Mouse (Mus musculus) spleen, adult 2 months (tissue): ENCODE data around the gene Farp2.

Experiments
- CTCF ChIP-seq: fragments of 200-500 bp; IDR thresholded peaks from 2 replicates; pipeline ENCODE4 v1.5.1; 2011; ENCODE audit warnings: mild to moderate bottlenecking, inconsistent platforms; ENCODE audit not compliant: insufficient read depth, insufficient read length, insufficient replicate concordance; ENCODE audit errors: extremely low read depth
- POLR2A ChIP-seq: fragments of 200-500 bp; IDR thresholded peaks from 2 replicates; pipeline ENCODE4 v1.6.1; 2011; ENCODE audit warnings: low read depth, low read length, inconsistent platforms

- peak; percentile 18; the same call in 1 of the 2 replicates for TF ChIP-seq POLR2A
- no peak for TF ChIP-seq CTCF
Observed at GRCm38 (mm10) chr1:93635580-93636192, 123.8 kb downstream of the Farp2 start.
